Mouse (Mus musculus): ENCODE measurements around the gene Dennd2d. TPM values are rescaled to one million over a fixed set of nuclear protein-coding genes. Genes with fewer than 3 reads are reported as not detected.
A peak's percentile ranks its signal among the peaks of the same experiment; 100 is the strongest.

Gene Dennd2d
- polyA plus RNA-seq (2012; rRNA removed), result 26.0 and 41.0 TPM in 2 replicates

DNA sequence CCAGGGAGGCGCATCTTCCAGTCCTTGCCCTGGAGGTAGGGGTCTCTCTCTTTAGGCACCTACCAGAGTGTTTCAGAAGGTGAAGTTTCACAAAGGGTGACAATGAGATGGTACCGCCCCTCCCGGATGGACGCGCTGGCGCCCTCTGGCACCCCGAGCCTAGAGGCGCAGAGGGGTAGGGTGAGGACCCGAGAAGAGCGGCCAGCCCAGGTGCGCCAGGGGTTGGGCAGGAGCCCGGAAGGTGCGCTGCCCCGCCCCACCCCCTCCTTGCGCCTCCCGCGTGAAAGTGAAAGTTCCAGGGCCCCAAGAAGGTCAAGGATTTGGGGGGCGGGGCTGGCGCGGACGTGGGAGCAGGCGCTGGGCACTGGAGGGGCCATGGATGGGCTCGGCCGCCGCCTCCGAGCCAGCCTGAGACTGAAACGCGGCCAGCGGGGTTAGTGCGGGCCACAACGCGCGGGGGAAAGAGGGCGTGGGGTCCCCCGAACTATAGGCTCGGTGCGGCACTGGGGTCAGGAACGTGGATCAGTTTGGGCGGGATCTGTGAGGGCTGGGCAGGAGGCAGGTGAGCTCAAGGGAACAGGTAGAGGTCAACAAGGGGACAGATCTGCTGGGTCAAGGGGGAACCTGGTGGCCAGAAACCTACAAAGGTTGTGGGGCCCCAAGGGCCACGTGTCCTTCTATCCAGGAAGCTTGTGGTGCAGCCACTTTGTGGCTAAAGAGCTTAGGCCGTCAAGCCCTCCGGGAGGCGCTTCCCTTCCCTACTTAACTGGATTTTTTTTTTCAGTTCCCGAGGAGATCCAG, at the start of gene Dennd2d:
Gene Dennd2d, plus strand, starts transcription at position 125 of the 801 bp plus-strand sequence.
- DNase-seq (ENCODE audit: low read depth, low spot score), result no peak
- under 1% methylated on average over 44 of the region's 44 CpGs for WGBS

- peak; percentile 31 for DNase-seq (ENCODE audit: low read depth, low spot score)
These were observed 33.6 kb upstream of the Dennd2d start for GRCm38 (mm10) chr3:106448571-106448970.

DNA sequence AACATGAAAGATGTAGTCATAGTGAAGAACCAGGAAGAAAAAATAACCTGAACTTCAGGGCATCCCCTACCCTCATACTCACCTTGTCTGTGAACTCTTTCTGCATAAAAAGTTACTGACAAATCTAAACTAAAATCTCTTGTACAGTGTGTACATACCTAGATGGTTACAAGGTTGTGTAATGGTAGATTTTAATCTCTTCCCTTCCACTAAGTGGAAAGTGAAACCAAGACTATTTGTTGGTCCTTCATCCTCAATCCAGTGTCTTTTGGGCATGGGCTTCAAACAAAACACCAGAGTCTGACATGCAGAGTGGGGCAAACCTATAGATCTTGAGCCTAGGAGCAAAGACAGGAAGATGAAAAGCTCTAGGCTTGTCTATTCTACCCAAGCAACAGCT, 33.2 kb upstream of the Dennd2d start:
- no peak for DNase-seq (ENCODE audit: low read depth, low spot score)

DNA sequence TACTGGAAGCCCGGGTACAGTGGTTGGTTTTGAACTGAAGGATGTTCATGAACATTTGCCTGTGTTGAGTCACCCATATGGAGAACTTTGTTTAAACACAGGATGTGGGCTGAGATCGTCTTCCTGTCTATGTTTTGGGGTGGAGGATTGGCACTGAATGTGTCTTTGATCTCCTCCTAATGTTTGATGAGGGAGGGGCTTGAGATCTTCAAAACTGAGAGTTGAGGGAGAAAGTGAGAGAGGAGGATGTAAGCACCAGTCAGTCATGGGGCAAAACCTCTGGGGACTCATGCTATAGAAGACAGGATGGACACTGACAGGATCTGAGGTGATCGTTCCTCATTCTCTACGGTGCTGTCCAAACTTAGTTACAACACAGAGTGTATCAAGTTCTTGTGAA, 32.6 kb upstream of the Dennd2d start:
- WGBS, result 48% methylated on average over 4 of the region's 4 CpGs
- DNase-seq (ENCODE audit: low read depth, low spot score), result no peak

GRCm38 (mm10) chr3:106452616-106453015, 29.6 kb upstream of the Dennd2d start:
- DNase-seq (ENCODE audit: low read depth, low spot score), result no peak
- WGBS, result 71% methylated on average over 4 of the region's 4 CpGs

GRCm38 (mm10) chr3:106457298-106457869, 24.8 kb upstream of the Dennd2d start:
- no peak for DNase-seq (ENCODE audit: low read depth, low spot score)
- 54% methylated on average over 2 of the region's 2 CpGs for WGBS

- 85% methylated on average over 2 of the region's 2 CpGs for WGBS
These were observed 20.1 kb upstream of the Dennd2d start for GRCm38 (mm10) chr3:106462059-106462470.

GRCm38 (mm10) chr3:106462493-106462892, 19.7 kb upstream of the Dennd2d start:
- no peak for DNase-seq (ENCODE audit: low read depth, low spot score)

More at GRCm38 (mm10) chr3:106462059-106462470, 20.1 kb upstream of the Dennd2d start:
- DNase-seq (ENCODE audit: low read depth, low spot score), result no peak

GRCm38 (mm10) chr3:106464750-106465149, 17.5 kb upstream of the Dennd2d start:
- DNase-seq (ENCODE audit: low read depth, low spot score), result no peak
- 73% methylated on average over 1 of the region's 1 CpGs for WGBS

More at GRCm38 (mm10) chr3:106462493-106462892, 19.7 kb upstream of the Dennd2d start:
- WGBS, result 56% methylated on average over 3 of the region's 3 CpGs

DNA sequence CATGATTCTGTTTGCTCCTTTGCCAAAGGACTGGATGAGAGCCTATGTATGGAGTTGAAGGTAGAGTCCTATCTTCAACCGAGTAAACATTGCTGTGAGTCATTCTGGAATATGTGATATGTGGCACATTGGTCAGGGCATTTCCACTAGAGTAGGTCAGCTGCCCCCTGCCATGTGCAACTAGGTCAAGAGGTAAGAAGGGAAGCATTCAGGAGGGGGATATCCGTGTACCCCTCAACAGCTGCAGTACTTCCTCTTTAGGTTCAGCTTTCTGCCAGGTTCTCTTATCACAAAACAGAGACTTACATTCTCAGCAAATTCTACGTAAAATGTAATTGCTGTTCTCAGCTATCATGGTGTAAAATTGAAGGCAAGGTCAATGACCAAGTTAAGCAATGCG, 8.0 kb upstream of the Dennd2d start:
- WGBS, result 68% methylated on average over 4 of the region's 4 CpGs
- DNase-seq (ENCODE audit: low read depth, low spot score), result no peak

GRCm38 (mm10) chr3:106476863-106477262, 5.3 kb upstream of the Dennd2d start:
- WGBS, result 89% methylated on average over 1 of the region's 1 CpGs
- no peak for DNase-seq (ENCODE audit: low read depth, low spot score)

- no peak for DNase-seq (ENCODE audit: low read depth, low spot score)
- WGBS, result 28% methylated on average over 7 of the region's 7 CpGs
These were observed 1.1 kb downstream of the Dennd2d start for GRCm38 (mm10) chr3:106483297-106483696.

DNA sequence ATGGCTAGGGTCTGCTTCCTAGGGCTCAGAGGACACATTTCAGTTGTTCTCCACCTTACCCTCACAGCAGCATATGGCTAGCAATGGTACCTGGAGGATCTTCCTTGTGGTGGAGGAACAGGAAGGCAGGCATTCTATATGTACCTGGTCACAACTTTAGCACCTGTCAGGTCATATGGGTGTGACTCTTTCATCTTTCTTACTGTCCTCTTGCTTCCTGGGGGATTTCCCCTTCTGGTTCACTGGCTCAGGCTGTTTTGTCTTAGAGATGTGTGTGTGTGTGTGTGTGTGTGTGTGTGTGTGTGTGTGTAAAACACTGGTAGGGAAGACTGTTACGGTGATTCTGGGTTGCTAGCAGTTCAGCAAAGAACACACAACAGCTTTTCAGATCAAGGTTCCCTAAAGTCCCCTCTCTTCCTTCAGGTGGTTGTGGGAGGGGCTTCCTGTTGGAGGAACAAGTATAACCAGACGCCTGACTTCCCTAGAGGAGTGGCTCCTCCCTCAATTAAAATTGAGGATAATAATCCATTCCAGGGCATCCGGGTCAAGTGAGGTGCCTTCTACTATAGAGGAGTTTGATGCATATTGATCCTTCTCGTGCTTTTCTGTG, 1.7 kb downstream of the Dennd2d start:
- WGBS, result 30% methylated on average over 4 of the region's 4 CpGs
- no peak for DNase-seq (ENCODE audit: low read depth, low spot score)

DNA sequence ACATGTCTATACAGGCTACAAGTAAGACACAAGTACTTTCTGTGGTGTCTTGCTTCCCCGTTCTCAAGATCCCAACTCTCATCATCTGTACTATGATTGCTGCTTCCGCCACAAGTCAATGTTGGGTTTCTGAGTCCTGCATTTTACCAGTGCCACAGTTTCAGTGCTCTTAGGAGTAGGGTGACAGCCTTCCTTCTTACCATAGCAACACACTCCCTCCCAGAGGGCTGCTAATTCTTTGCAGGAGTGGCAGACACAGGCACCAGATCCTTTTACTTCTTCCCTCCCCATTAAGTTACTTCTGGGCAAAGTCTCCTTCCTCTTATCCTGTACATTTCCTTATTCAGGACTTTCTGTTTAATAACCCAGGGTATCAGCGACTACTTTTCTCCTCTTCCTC, 2.7 kb downstream of the Dennd2d start:
- DNase-seq (ENCODE audit: low read depth, low spot score), result no peak
- 34% methylated on average over 3 of the region's 3 CpGs for WGBS

GRCm38 (mm10) chr3:106485810-106486209, 3.6 kb downstream of the Dennd2d start:
- no peak for DNase-seq (ENCODE audit: low read depth, low spot score)
- 13% methylated on average over 5 of the region's 5 CpGs for WGBS

DNA sequence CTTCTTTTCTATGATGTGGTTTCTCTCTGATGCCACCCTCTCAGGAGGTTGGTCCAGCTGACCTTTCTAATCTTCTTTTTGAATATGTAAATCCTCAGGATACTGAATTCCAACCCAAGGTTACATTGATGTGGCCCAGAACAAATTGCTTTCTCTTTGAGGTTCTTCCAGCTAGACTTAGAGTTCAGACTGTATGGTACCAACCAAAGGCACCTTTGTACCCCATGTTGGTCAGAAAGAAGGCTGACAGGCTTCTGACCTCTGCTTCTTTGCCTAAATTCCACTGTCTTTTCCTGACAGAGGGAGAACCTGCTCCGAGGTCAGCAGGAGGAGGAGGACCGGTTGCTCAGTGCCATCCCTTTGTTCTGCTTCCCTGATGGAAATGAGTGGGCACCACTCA, 5.3 kb downstream of the Dennd2d start:
- 47% methylated on average over 2 of the region's 2 CpGs for WGBS

GRCm38 (mm10) chr3:106490239-106490638, 8.0 kb downstream of the Dennd2d start:
- WGBS, result 81% methylated on average over 4 of the region's 4 CpGs
- DNase-seq (ENCODE audit: low read depth, low spot score), result no peak

More for the DNA sequence above, 5.3 kb downstream of the Dennd2d start:
- no peak for DNase-seq (ENCODE audit: low read depth, low spot score)

- WGBS, result 80% methylated on average over 1 of the region's 1 CpGs
- no peak for DNase-seq (ENCODE audit: low read depth, low spot score)
These were observed 10.5 kb downstream of the Dennd2d start for GRCm38 (mm10) chr3:106492723-106493122.

DNA sequence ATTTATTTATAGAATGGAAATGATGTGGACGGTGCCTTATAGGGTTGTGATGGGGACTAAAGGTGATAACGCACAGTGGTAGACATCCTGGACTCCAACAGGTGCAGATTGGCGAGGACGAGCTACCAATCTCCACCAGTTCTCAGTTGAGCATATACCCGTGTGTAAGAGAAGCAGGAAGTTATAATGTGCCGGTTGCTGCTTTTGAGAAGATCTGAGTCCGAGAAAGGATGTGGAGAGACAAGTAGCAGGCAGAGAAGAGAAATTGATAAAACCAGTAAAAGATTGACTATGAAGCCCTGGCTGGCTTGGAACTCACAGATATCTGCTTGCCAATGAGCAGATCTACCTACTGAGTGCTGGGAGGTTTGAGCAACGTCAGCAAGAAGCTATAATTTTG, 11.0 kb downstream of the Dennd2d start:
- DNase-seq (ENCODE audit: low read depth, low spot score), result no peak
- 71% methylated on average over 8 of the region's 8 CpGs for WGBS

DNA sequence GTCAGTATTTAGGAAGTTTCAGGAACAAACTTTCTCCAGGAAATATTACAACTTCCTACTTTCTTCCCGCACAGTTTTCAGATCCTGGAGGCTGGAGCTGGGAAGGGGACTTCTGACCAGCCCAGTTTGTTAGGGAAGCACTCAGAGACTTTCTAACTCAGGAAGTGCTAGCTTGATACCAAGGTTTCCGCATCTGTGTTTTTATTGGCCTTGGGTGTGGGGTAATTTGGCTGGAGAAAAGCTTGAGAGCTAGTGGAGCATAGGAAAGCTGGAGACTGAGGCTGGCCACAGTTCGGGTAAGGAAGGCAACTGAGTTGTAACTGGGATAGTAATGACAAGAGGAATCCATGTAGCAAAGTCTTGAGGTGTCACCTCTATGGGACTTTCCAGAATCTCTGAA, 11.7 kb downstream of the Dennd2d start:
- WGBS, result 29% methylated on average over 3 of the region's 3 CpGs
- DNase-seq (ENCODE audit: low read depth, low spot score), result no peak

- DNase-seq (ENCODE audit: low read depth, low spot score), result no peak
- WGBS, result 30% methylated on average over 1 of the region's 1 CpGs
These were observed 12.3 kb downstream of the Dennd2d start for GRCm38 (mm10) chr3:106494417-106494950.
